Mouse (Mus musculus) megakaryocyte, embryonic 14.5 days (primary cell): ENCODE measurements around the gene Usf3.

ENCODE experiments used
- FLI1 ChIP-seq: IDR thresholded peaks from 2 replicates; pipeline ENCODE4 v1.6.1; 2012; ENCODE audit warnings: low read length, inconsistent platforms, mixed read lengths
- GATA1 ChIP-seq: IDR thresholded peaks from 3 replicates; pipeline ENCODE4 v1.6.1; 2012; ENCODE audit warnings: mixed read lengths, low read length, inconsistent platforms, borderline replicate concordance

DNA sequence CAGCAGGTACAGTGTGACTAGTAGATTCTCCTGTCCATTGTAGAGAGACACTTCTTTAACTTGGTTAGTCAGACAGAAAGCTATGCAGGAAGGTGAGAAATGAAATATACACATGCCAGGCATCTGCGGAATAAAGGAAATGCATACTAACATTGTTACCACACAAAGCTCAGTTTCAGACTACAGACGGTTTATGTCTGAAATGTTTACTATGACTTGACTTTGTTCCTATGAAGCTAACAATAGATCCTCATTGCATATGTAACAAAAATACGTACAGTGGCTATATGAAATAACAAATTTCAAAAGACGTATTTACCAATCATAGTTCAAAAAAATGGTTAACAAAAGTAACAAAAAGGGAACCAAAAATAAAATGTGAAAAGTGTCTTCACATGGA, 14.1 kb downstream of the Usf3 start:
- no peak for TF ChIP-seq FLI1
- TF ChIP-seq GATA1: no peak
